Mouse (Mus musculus) adrenal gland, postnatal 14 days (tissue): ENCODE data around the gene Olfr165. TPM values are rescaled to one million over a fixed set of nuclear protein-coding genes. Genes with fewer than 3 reads are reported as not detected.
"Not testable (repeated sequence)": the region's sequence is repeated elsewhere in the genome, so short reads cannot be mapped to it uniquely, and the experiment has no call there.

Experiments
- DNase-seq: peaks from one replicate; pipeline ENCODE4 v3.0.0; 2021; ENCODE audit warnings: mixed read lengths
- long read RNA-seq, 2 experiments: library from polyadenylated mRNA; stranded (forward); transcript quantifications; one replicate each; pipeline ENCODE4 v2.0.0; 2021
- total RNA-seq: library from RNA; stranded (reverse); gene quantifications from 2 replicates; pipeline ENCODE4 v1.2.3, GENCODE M21; 2021

Gene Olfr165
- not detected in 2 replicates for total RNA-seq
- long read RNA-seq, experiment 1 = 0 reads
- long read RNA-seq, experiment 2 = 0 reads

GRCm38 (mm10) chr16:19423034-19423433, at the start of gene Olfr165:
TSS of gene Olfr165 (minus strand) at chr16:19423134.
- DNase-seq = no peak

DNA sequence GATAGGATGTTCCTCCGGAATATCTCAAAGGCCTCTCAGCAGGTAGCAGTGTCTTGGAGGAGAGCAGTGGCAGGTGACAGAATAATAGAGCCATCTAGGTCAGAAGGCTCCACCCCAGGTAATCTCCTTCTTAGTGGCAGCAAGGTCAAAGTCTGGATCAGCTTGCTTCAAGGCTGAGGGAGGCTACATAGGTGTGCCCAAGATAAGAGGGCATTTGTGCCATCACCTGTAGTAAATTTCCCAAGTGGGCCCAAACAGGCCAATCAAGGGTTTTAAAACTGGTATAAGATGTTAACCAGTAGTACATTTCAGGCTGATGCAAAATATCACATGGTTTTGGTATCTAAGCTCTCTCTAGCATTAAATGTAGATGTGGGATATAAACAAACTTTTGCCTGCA, 41.4 kb upstream of the Olfr165 start:
- DNase-seq = no peak

DNA sequence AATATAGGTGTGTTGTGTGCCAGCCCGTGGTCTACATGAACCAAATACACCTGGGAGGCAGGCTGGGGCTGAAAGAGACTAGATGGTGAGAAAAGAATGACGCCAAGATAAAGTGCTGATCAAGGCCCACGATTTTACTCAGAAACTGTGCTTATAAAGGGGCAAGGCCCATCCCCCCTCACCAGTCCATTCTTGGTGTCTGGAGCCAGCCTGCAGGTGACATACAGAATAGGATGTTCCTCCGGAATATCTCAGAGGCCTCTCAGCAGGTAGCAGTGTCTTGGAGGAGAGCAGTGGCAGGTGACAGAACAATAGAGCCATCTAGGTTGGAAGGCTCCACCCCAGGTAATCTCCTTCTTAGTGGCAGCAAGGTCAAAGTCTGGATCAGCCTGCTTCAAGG, 35.8 kb upstream of the Olfr165 start:
- DNase-seq = not testable (repeated sequence)

DNA sequence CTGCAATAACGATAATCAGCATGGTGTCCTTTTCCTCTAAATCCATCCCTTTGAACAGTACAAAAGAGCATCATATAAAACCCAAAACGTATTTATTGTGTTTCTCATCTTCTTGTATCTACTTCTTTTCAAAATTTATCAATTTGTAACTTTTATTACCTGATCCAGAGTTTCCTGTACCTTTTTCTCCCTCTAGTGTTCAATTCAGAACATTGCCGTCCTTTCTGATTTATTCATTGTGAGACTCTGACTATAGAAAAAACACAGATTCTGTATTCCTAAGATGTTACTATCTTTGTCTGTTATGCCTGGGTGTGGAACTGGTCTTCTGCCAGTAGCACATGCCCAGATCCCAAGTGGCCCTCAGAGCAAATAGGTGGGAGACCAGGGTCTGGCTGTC, 35.0 kb downstream of the Olfr165 start:
- no peak for DNase-seq

Other genes with a start within 250 kb of the Olfr165 start
- gene Olfr164, start 109.1 kb downstream of the Olfr165 start, total RNA-seq = not detected in 2 replicates
- not detected in 2 replicates for gene Olfr166, start 60.6 kb upstream of the Olfr165 start, total RNA-seq
- gene Olfr167, start 99.1 kb upstream of the Olfr165 start, total RNA-seq = not detected in 2 replicates
- gene Olfr168, start 112.4 kb upstream of the Olfr165 start, total RNA-seq = not detected in 2 replicates
- gene Olfr169, start 148.7 kb upstream of the Olfr165 start, total RNA-seq = not detected in 2 replicates
- gene Olfr170, start 188.7 kb upstream of the Olfr165 start, total RNA-seq = not detected in 2 replicates
- gene Olfr171, start 206.8 kb upstream of the Olfr165 start, total RNA-seq = not detected in 2 replicates